Mouse (Mus musculus) small intestine, adult 10 weeks (tissue): ENCODE results near the gene Otp. TPM values are rescaled to one million over a fixed set of nuclear protein-coding genes. Genes with fewer than 3 reads are reported as not detected.

Source experiments
- polyA plus RNA-seq: library from polyadenylated mRNA; stranded (reverse); fragments of 350-450 nt; fragmentation: Illumina TruSeq; extraction: RNeasy Lipid Tissue Mini Kit (QIAGEN cat#74804); gene quantifications from one replicate; pipeline ENCODE4 v1.2.3, GENCODE M21; 2014; ENCODE audit warnings: low replicate concordance

The Otp gene
- polyA plus RNA-seq, result not detected

GRCm38 (mm10) chr13:94875396-94875880 lies at the start of gene Otp:
TSS of gene Otp (plus strand) at chr13:94875602.

Other genes with a start within 250 kb of the Otp start
- gene Tbca, start 86.7 kb upstream of the Otp start, polyA plus RNA-seq, result 423 TPM
- 16.7 TPM for gene Wdr41, start 100.7 kb downstream of the Otp start, polyA plus RNA-seq